Mouse (Mus musculus) olfactory bulb, adult 2 months (tissue): ENCODE measurements around the gene Shkbp1.

Source experiments
- CTCF ChIP-seq: fragments of 200-500 bp; IDR thresholded peaks from 2 replicates; pipeline ENCODE4 v1.5.1; 2012; ENCODE audit warnings: low read depth, mild to moderate bottlenecking, low read length, moderate library complexity; ENCODE audit not compliant: insufficient read depth
- POLR2A ChIP-seq: fragments of 200-500 bp; IDR thresholded peaks from 2 replicates; pipeline ENCODE4 v1.6.1; 2012; ENCODE audit warnings: mild to moderate bottlenecking, low read depth, low read length, moderate library complexity; ENCODE audit not compliant: insufficient read depth

DNA sequence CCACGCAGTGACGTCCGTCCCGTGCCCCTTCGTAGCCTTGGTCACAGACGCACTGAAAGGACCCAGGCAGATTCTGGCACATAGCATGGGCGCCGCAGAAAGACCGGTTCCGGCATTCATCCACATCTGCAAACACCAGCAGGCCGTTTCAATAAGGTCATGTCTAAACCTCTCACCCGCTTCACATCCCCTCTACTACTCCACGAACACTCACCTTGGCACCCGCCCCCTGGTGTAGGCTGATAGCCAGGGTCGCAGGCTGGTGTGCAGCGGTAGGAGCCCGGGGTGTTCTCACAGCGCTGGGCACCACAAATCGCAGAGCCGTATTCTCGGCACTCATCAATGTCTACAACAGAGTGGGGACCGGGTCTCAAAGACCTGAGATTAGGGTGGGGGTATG lies 36.4 kb downstream of the Shkbp1 start:
- TF ChIP-seq POLR2A: no peak
- TF ChIP-seq CTCF: no peak
